Mouse (Mus musculus) gastrocnemius, adult 18-20 months (tissue): Measurements from ENCODE around the gene Ftsj1. TPM values are rescaled to one million over a fixed set of nuclear protein-coding genes. Genes with fewer than 3 reads are reported as not detected.

Experiments used
- DNase-seq: peaks from one replicate; pipeline ENCODE4 v3.0.0; 2021; ENCODE audit warnings: low spot score
- total RNA-seq, 2 experiments: library from RNA; stranded (reverse); gene quantifications; 2 replicates each; pipeline ENCODE4 v1.2.3; 2021

The Ftsj1 gene
- total RNA-seq, 2 experiments from 2014 or later: 13.3 to 14.0 TPM

- DNase-seq: no peak
Observed at GRCm38 (mm10) chrX:8219651-8220050, 32.6 kb downstream of the Ftsj1 start.

GRCm38 (mm10) chrX:8218114-8218513 is 34.1 kb downstream of the Ftsj1 start:
- no peak for DNase-seq

- DNase-seq: no peak
Observed at GRCm38 (mm10) chrX:8217383-8217782, 34.8 kb downstream of the Ftsj1 start.

GRCm38 (mm10) chrX:8211490-8212207 is 40.6 kb downstream of the Ftsj1 start:
- DNase-seq: no peak

DNA sequence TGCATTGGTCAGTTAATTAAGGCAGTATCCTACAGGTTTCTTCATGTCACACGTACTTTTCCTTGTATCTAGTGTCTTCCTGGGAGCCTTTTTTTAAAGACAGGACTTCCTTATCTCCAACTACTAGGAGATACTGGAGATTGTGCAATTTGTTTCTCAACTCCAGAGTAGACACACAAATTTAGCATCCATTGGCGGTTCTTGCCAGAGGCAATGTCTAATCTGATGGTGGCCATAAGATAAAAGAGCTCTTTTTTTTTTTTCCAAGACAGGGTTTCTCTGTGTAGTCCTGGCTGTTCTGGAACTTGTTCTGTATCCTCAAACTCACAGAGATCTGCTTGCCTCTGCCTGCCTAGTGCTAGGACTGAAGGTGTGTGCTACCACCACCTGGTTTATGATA is 42.5 kb downstream of the Ftsj1 start:
- no peak for DNase-seq

GRCm38 (mm10) chrX:8207224-8207623 is 45.0 kb downstream of the Ftsj1 start:
- DNase-seq: no peak

- no peak for DNase-seq
Observed at GRCm38 (mm10) chrX:8206694-8207197, 45.5 kb downstream of the Ftsj1 start.

GRCm38 (mm10) chrX:8206015-8206693 is 46.1 kb downstream of the Ftsj1 start, which contains the start of gene Porcn:
Gene Porcn (minus strand): TSS chrX:8206525.
- DNase-seq: peak; percentile 84

DNA sequence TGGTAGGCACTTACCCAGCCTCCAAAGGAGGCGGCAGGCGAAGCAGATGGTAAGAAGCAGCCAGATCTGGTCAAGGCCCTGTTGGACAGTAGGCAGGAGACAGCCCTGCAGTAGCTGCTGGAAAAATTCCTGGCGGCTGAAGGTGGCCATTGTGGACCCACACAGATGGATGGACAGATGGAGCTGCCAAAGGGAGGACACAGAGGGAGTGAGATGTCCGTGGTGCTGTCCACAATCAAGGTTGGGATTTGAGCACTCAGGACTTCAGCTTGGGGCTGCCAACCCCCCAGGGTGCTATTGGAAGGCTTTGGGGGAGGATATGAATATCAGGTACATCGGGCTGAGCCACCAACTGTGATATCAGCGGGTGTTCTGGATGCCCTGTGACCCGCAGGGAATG is 46.7 kb downstream of the Ftsj1 start:
- no peak for DNase-seq

- no peak for DNase-seq
Observed at GRCm38 (mm10) chrX:8205088-8205487, 47.1 kb downstream of the Ftsj1 start.

GRCm38 (mm10) chrX:8204076-8204475 is 48.1 kb downstream of the Ftsj1 start:
- no peak for DNase-seq

- DNase-seq: no peak
Observed at GRCm38 (mm10) chrX:8203105-8203504, 49.1 kb downstream of the Ftsj1 start.

GRCm38 (mm10) chrX:8193419-8193723 is 58.8 kb downstream of the Ftsj1 start, which contains the start of gene Ebp:
Gene Ebp (minus strand): TSS chrX:8193512.
- no peak for DNase-seq

DNA sequence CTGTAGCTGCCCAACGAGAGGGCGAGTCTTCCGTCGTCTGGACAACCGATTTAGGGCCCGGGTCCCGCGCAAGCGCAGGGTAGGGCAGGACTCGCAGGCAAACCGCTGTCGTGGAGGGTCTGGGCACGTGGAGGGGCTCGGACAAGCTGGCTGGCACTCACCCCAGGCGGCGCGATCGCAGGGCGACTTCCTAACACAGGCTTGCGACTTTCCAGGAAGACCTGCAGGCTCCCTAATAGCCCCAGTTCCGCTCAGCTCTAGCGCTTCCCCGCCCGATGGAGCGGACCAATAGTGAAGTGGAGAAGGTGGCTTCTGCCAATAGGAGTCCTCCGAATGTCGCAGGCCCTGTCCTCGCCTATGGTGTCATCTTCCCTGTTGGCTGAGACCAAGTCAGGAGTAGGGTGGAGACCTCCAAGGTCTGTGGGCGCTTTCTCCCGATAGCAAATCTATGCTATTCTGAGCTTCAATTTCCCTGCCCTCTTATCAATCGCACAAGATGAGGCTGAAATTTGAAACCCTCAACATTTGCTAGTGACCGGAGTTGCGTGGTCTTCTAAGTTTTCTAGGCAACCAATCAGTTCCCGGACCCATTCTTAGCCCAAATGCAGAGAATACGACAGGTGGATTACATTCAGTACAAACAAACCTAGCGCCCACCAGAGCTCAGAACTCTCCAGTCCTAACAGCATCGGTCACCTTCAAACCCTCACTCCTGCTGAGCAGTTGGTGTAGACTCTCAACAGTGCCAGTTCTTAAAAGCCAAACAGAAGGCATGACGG is 59.4 kb downstream of the Ftsj1 start:
- DNase-seq: peak; percentile 80

DNA sequence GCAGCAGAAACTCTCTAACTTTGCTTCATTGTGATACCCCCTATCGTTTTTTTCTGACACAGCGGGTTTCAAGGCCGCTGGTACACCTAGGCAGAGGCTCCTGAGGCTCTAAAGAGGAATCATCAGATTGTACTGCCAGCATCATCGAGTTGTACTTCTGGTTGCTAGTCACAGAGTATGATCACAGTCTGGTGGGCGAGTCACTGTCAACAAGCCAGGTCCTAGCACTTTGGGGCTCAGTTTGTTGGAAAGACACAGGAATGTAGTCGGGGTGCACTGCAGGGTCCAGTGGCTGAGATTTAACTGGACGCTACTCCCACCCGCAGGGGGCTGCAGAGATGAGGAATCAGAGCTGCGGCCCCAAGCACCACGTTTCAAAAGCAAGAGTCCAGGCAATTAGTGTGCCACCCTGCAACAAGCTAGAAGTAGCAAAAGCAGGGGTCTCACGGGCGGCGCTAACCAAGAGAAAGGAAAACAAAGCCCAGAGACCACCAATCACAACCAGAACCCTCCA is 60.0 kb downstream of the Ftsj1 start:
- DNase-seq: peak; percentile 1

Other genes starting within 250 kb of the Ftsj1 start
- gene Glod5, start 233.9 kb downstream of the Ftsj1 start, total RNA-seq: not detected
- 1 to 10 TPM; 4.5 TPM for gene Suv39h1, start 177.6 kb downstream of the Ftsj1 start, total RNA-seq
- under 1 TPM; 0.21 to 0.52 TPM for gene Was, start 161.9 kb downstream of the Ftsj1 start, total RNA-seq
- gene Wdr13, start 119.5 kb downstream of the Ftsj1 start, total RNA-seq: 10 to 100 TPM in 1 of 2 experiments, 1 to 10 TPM in 1; 8.7 to 10.1 TPM
- 10 to 100 TPM; 48.0 to 90.4 TPM for gene Rbm3, start 106.5 kb downstream of the Ftsj1 start, total RNA-seq
- gene Tbc1d25, start 76.2 kb downstream of the Ftsj1 start, total RNA-seq: 1 to 10 TPM; 2.7 to 4.1 TPM
- gene Ebp, start 58.9 kb downstream of the Ftsj1 start, total RNA-seq: 1 to 10 TPM; 6.8 to 8.3 TPM
- 1 to 10 TPM; 4.3 to 4.4 TPM for gene Porcn, start 45.9 kb downstream of the Ftsj1 start, total RNA-seq
- not detected for gene Slc38a5, start 18.7 kb upstream of the Ftsj1 start, total RNA-seq
- not detected for gene Ssxb10, start 75.0 kb upstream of the Ftsj1 start, total RNA-seq
- gene Ssxb9, start 114.6 kb upstream of the Ftsj1 start, total RNA-seq: not detected
- not detected for gene Ssxb1, start 160.9 kb upstream of the Ftsj1 start, total RNA-seq
- gene Ssxb2, start 209.3 kb upstream of the Ftsj1 start, total RNA-seq: not detected